Mouse (Mus musculus): ENCODE results near the gene Plcd4. TPM values are rescaled to one million over a fixed set of nuclear protein-coding genes. Genes with fewer than 3 reads are reported as not detected.

Gene Plcd4
- polyA plus RNA-seq (2012; rRNA removed; ENCODE audit: low replicate concordance), result 18.1 TPM in 1 of 2 replicates, not detected in the other

GRCm38 (mm10) chr1:74542451-74542961 lies at the start of gene Plcd4:
Plcd4 (plus strand) TSS chr1:74542888.

GRCm38 (mm10) chr1:74505721-74506464 lies 36.8 kb upstream of the Plcd4 start, which contains the start of gene Cnot9:
Cnot9 (plus strand) TSS chr1:74506058.

DNA sequence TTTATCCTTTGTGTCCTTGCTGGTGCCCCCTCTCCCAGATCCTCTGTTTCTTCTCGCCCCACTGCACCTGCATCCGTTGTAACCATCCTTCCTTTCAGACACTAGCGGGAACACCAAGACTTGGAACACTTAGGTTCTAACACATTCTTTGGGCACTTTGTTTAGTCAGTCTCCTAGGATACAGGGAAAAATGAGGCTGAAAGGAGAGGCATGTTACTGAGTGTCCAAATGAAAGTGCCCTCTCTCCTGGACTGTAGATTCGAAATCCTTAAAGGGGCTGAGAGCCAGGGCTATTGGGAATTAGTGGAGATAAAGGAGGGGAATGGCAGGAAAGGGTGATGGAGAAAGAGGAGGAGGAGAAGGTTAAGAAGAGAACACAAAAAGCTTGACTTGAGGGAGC lies 1.5 kb downstream of the Plcd4 start, which contains the start of gene Usp37:
TSS of gene Usp37 (minus strand) at position 101 of the 400 bp plus-strand sequence.

DNA sequence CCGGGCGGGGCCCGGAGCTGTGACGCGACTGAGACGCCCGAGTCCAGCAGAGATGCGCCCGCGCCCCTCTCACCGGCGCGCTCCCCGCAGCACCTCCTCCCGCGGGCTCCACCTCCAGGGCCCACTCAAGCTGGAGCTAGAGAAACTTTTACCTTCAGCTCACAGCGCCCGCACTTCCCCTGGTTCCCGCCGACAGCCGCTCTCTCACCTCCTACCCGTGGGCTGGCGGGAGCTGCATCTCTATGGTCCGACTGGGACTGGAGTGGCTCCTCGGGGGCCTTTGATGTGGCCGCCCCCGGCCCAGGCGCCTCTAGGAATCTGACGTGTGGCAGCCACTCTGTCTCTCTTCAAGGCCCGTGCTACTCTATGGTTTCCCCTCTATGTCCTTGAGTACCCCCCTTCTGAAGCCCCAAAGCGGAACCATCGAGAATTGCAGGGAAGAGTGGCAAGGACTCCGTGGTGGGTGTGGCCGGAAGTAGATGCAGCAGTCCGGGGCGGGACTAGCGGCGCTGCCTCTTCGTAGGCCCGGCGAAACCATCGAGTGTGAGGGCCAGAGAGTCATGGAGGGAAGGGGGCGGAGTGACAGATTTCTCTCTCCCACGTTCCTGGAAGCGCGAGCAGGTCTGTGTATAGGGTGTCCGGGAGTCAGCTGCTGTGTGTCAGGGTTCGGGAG lies 45.2 kb downstream of the Plcd4 start, which contains the start of the genes Zfp142 and Bcs1l:
TSS of gene Zfp142 (minus strand) at position 474 of the 673 bp plus-strand sequence.
TSS of gene Bcs1l (plus strand) at position 517 of the 673 bp plus-strand sequence.

GRCm38 (mm10) chr1:74601267-74601962 lies 58.7 kb downstream of the Plcd4 start, which contains the start of the genes Rnf25 and Stk36:
Rnf25 (minus strand) TSS chr1:74601397.
Stk36 (plus strand) TSS chr1:74601445.

Other genes with a start within 250 kb of the Plcd4 start
- 326 and 387 TPM in 2 replicates for gene Tmbim1, start 237.3 kb upstream of the Plcd4 start, polyA plus RNA-seq (2012; rRNA removed; ENCODE audit: low replicate concordance)
- gene Catip, start 180.8 kb upstream of the Plcd4 start, polyA plus RNA-seq (2012; rRNA removed; ENCODE audit: low replicate concordance), result 0.43 and 0.66 TPM in 2 replicates
- 78.2 and 92.6 TPM in 2 replicates for gene Slc11a1, start 167.7 kb upstream of the Plcd4 start, polyA plus RNA-seq (2012; rRNA removed; ENCODE audit: low replicate concordance)
- 175 and 185 TPM in 2 replicates for gene Ctdsp1, start 151.4 kb upstream of the Plcd4 start, polyA plus RNA-seq (2012; rRNA removed; ENCODE audit: low replicate concordance)
- gene Vil1, start 133.5 kb upstream of the Plcd4 start, polyA plus RNA-seq (2012; rRNA removed; ENCODE audit: low replicate concordance), result 0.17 and 0.19 TPM in 2 replicates
- 14.1 and 28.1 TPM in 2 replicates for gene Cnot9, start 36.8 kb upstream of the Plcd4 start, polyA plus RNA-seq (2012; rRNA removed; ENCODE audit: low replicate concordance)
- 2.3 and 4.1 TPM in 2 replicates for gene Usp37, start 1.4 kb downstream of the Plcd4 start, polyA plus RNA-seq (2012; rRNA removed; ENCODE audit: low replicate concordance)
- gene Zfp142, start 45.4 kb downstream of the Plcd4 start, polyA plus RNA-seq (2012; rRNA removed; ENCODE audit: low replicate concordance), result 16.4 and 16.8 TPM in 2 replicates
- gene Bcs1l, start 45.4 kb downstream of the Plcd4 start, polyA plus RNA-seq (2012; rRNA removed; ENCODE audit: low replicate concordance), result 15.4 and 35.9 TPM in 2 replicates
- gene Rnf25, start 58.5 kb downstream of the Plcd4 start, polyA plus RNA-seq (2012; rRNA removed; ENCODE audit: low replicate concordance), result 36.2 and 68.0 TPM in 2 replicates
- gene Stk36, start 58.6 kb downstream of the Plcd4 start, polyA plus RNA-seq (2012; rRNA removed; ENCODE audit: low replicate concordance), result 3.5 and 4.7 TPM in 2 replicates
- gene Ttll4, start 118.9 kb downstream of the Plcd4 start, polyA plus RNA-seq (2012; rRNA removed; ENCODE audit: low replicate concordance), result 18.3 and 26.3 TPM in 2 replicates
- 20.0 and 31.0 TPM in 2 replicates for gene Cyp27a1, start 170.7 kb downstream of the Plcd4 start, polyA plus RNA-seq (2012; rRNA removed; ENCODE audit: low replicate concordance)
- gene Prkag3, start 206.3 kb downstream of the Plcd4 start, polyA plus RNA-seq (2012; rRNA removed; ENCODE audit: low replicate concordance), result 0.22 and 22.5 TPM in 2 replicates
- 2.4 and 5.8 TPM in 2 replicates for gene Wnt6, start 229.0 kb downstream of the Plcd4 start, polyA plus RNA-seq (2012; rRNA removed; ENCODE audit: low replicate concordance)
- 2.9 and 5.3 TPM in 2 replicates for gene Wnt10a, start 248.6 kb downstream of the Plcd4 start, polyA plus RNA-seq (2012; rRNA removed; ENCODE audit: low replicate concordance)